Mouse (Mus musculus) intestine, embryonic 16.5 days (tissue): ENCODE measurements around the gene Zbtb32. TPM values are rescaled to one million over a fixed set of nuclear protein-coding genes. Genes with fewer than 3 reads are reported as not detected.

Experiments
- microRNA-seq: library from miRNA; unstranded; fragments of <30 nt; microRNA quantifications from one replicate; pipeline ENCODE4, GENCODE M21; 2016
- polyA plus RNA-seq: library from polyadenylated mRNA; unstranded; fragments of >200 nt; fragmentation: Nextera tagmentation; extraction: Ambion mirVana; gene quantifications from 2 replicates; pipeline ENCODE4 v1.2.1, GENCODE M21; 2015

Gene Zbtb32
- polyA plus RNA-seq, 1 experiment from 2014 or later, result 1.2 TPM

Small RNAs within 50 kb of the gene (microRNA-seq; reads per million reads assigned to microRNA genes)
- gene Gm38670 (not detected), gene Mir3569 (not detected)

Other genes with a start within 250 kb of the Zbtb32 start
- gene Lrfn3, start 236.1 kb downstream of the Zbtb32 start, polyA plus RNA-seq, result 2.5 and 3.0 TPM in 2 replicates
- gene Tyrobp, start 185.1 kb downstream of the Zbtb32 start, polyA plus RNA-seq, result 55.2 and 59.9 TPM in 2 replicates
- 2.4 and 3.1 TPM in 2 replicates for gene Hcst, start 179.1 kb downstream of the Zbtb32 start, polyA plus RNA-seq
- 2.6 TPM in 2 replicates for gene Nfkbid, start 177.2 kb downstream of the Zbtb32 start, polyA plus RNA-seq
- gene Aplp1, start 153.4 kb downstream of the Zbtb32 start, polyA plus RNA-seq, result 32.4 and 33.3 TPM in 2 replicates
- 1.0 and 1.1 TPM in 2 replicates for gene Kirrel2, start 141.2 kb downstream of the Zbtb32 start, polyA plus RNA-seq
- 0.94 and 1.8 TPM in 2 replicates for gene Nphs1, start 140.6 kb downstream of the Zbtb32 start, polyA plus RNA-seq
- 9.9 and 13.0 TPM in 2 replicates for gene Prodh2, start 105.3 kb downstream of the Zbtb32 start, polyA plus RNA-seq
- gene Arhgap33, start 63.8 kb downstream of the Zbtb32 start, polyA plus RNA-seq, result 5.6 and 6.4 TPM in 2 replicates
- gene Hspb6, start 46.7 kb downstream of the Zbtb32 start, polyA plus RNA-seq, result 48.4 and 53.8 TPM in 2 replicates
- 6.3 and 7.6 TPM in 2 replicates for gene Proser3, start 46.6 kb downstream of the Zbtb32 start, polyA plus RNA-seq
- 44.5 and 50.0 TPM in 2 replicates for gene Lin37, start 39.1 kb downstream of the Zbtb32 start, polyA plus RNA-seq
- 71.2 and 73.8 TPM in 2 replicates for gene U2af1l4, start 35.6 kb downstream of the Zbtb32 start, polyA plus RNA-seq
- gene Gm49396, start 35.6 kb downstream of the Zbtb32 start, polyA plus RNA-seq, result 9.2 and 9.3 TPM in 2 replicates
- gene Psenen, start 35.3 kb downstream of the Zbtb32 start, polyA plus RNA-seq, result 158 and 168 TPM in 2 replicates
- gene Igflr1, start 33.5 kb downstream of the Zbtb32 start, polyA plus RNA-seq, result 3.7 and 5.4 TPM in 2 replicates
- 6.8 and 7.1 TPM in 2 replicates for gene Kmt2b, start 10.2 kb downstream of the Zbtb32 start, polyA plus RNA-seq
- 5.9 and 7.3 TPM in 2 replicates for gene Upk1a, start 13.9 kb upstream of the Zbtb32 start, polyA plus RNA-seq
- 1,335 and 1,344 TPM in 2 replicates for gene Cox6b1, start 27.2 kb upstream of the Zbtb32 start, polyA plus RNA-seq
- not detected in 2 replicates for gene Etv2, start 36.9 kb upstream of the Zbtb32 start, polyA plus RNA-seq
- gene Rbm42, start 51.4 kb upstream of the Zbtb32 start, polyA plus RNA-seq, result 93.8 and 95.7 TPM in 2 replicates
- 33.7 and 39.4 TPM in 2 replicates for gene Haus5, start 66.1 kb upstream of the Zbtb32 start, polyA plus RNA-seq
- gene Pmis2, start 72.7 kb upstream of the Zbtb32 start, polyA plus RNA-seq, result not detected in 2 replicates
- 4.7 and 4.8 TPM in 2 replicates for gene 2200002J24Rik, start 100.0 kb upstream of the Zbtb32 start, polyA plus RNA-seq
- 1.6 and 2.5 TPM in 2 replicates for gene Atp4a, start 113.3 kb upstream of the Zbtb32 start, polyA plus RNA-seq
- gene Tmem147, start 130.6 kb upstream of the Zbtb32 start, polyA plus RNA-seq, result 242 and 249 TPM in 2 replicates
- gene Gapdhs, start 144.8 kb upstream of the Zbtb32 start, polyA plus RNA-seq, result 0.32 TPM in 1 of 2 replicates, not detected in the other
- gene Sbsn, start 152.6 kb upstream of the Zbtb32 start, polyA plus RNA-seq, result 0.89 and 1.6 TPM in 2 replicates
- gene Dmkn, start 164.8 kb upstream of the Zbtb32 start, polyA plus RNA-seq, result 4.4 and 5.8 TPM in 2 replicates
- gene Krtdap, start 189.0 kb upstream of the Zbtb32 start, polyA plus RNA-seq, result 1.5 and 3.4 TPM in 2 replicates
- 10.9 and 11.7 TPM in 2 replicates for gene Ffar2, start 224.9 kb upstream of the Zbtb32 start, polyA plus RNA-seq